Mouse (Mus musculus): ENCODE measurements around the gene Hdx. TPM values are rescaled to one million over a fixed set of nuclear protein-coding genes. Genes with fewer than 3 reads are reported as not detected.

Gene Hdx
- polyA plus RNA-seq (2014; fragmentation: Nextera tagmentation; extraction: Ambion mirVana) = 1.2 and 1.3 TPM in 2 replicates

- Histone ChIP-seq H3K36me3 (ENCODE audit: control insufficient read depth, insufficient read depth, low read length) (no peaks in the 10 kb centered on the region), H3K27me3 (ENCODE audit: control insufficient read depth, insufficient read depth, low read length) (no peaks in the 10 kb centered on the region), H3K4me3 (ENCODE audit: low read depth, low read length) (peak within 1 kb of the TSS; percentile 42), H3K9ac (replicated peaks; ENCODE audit: low read depth, low read length) (0 out of 2 replicates have a peak within 1 kb of the TSS, but pooled peaks have one; percentile 25), H3K4me2 (replicated peaks; ENCODE audit: low read depth, low read length) (peak within 1 kb of the TSS; percentile 47), H3K9me3 (ENCODE audit: control insufficient read depth, low read depth, low read length) (no peaks in the 10 kb centered on the region), H3K4me1 (ENCODE audit: control insufficient read depth, insufficient read depth, low read length) (no peaks in the 10 kb centered on the region), H3K27ac (ENCODE audit: low read length) (peak within 1 kb of the TSS; percentile 48; the same call in 1 of the 2 replicates)
- peak; percentile 84; the same call in 1 of the 2 replicates for ATAC-seq (ENCODE audit: insufficient number of reproducible peaks, insufficient read depth, low FRiP score, low read depth)
- WGBS = 20% methylated on average over 26 of the region's 26 CpGs
These were observed at the start of gene Hdx for GRCm38 (mm10) chrX:111696356-111697282. Gene Hdx, minus strand, starts transcription at chrX:111697079.

GRCm38 (mm10) chrX:111685665-111686064 lies 11.2 kb downstream of the Hdx start:
- 60% methylated on average over 3 of the region's 3 CpGs for WGBS
- H3K9ac ChIP-seq (replicated peaks; ENCODE audit: low read depth, low read length) = no peak overlapping the region
- H3K36me3 ChIP-seq (ENCODE audit: control insufficient read depth, insufficient read depth, low read length) = no peaks in the 10 kb centered on the region
- no peaks in the 10 kb centered on the region for H3K27me3 ChIP-seq (ENCODE audit: control insufficient read depth, insufficient read depth, low read length)
- no peaks in the 10 kb centered on the region for H3K9me3 ChIP-seq (ENCODE audit: control insufficient read depth, low read depth, low read length)
- no peak overlapping the region for H3K4me2 ChIP-seq (replicated peaks; ENCODE audit: low read depth, low read length)
- no peak overlapping the region for H3K27ac ChIP-seq (ENCODE audit: low read length)
- no peaks in the 10 kb centered on the region for H3K4me1 ChIP-seq (ENCODE audit: control insufficient read depth, insufficient read depth, low read length)
- no peak for ATAC-seq (ENCODE audit: insufficient number of reproducible peaks, insufficient read depth, low FRiP score, low read depth)
- no peak overlapping the region for H3K4me3 ChIP-seq (ENCODE audit: low read depth, low read length)

- no peak overlapping the region for H3K4me3 ChIP-seq (ENCODE audit: low read depth, low read length)
- H3K27ac ChIP-seq (ENCODE audit: low read length) = no peak overlapping the region
- no peaks in the 10 kb centered on the region for H3K27me3 ChIP-seq (ENCODE audit: control insufficient read depth, insufficient read depth, low read length)
- H3K9me3 ChIP-seq (ENCODE audit: control insufficient read depth, low read depth, low read length) = no peaks in the 10 kb centered on the region
- no peak overlapping the region for H3K4me2 ChIP-seq (replicated peaks; ENCODE audit: low read depth, low read length)
- no peaks in the 10 kb centered on the region for H3K36me3 ChIP-seq (ENCODE audit: control insufficient read depth, insufficient read depth, low read length)
- no peak for ATAC-seq (ENCODE audit: insufficient number of reproducible peaks, insufficient read depth, low FRiP score, low read depth)
- H3K4me1 ChIP-seq (ENCODE audit: control insufficient read depth, insufficient read depth, low read length) = no peaks in the 10 kb centered on the region
- no peak overlapping the region for H3K9ac ChIP-seq (replicated peaks; ENCODE audit: low read depth, low read length)
- 38% methylated on average over 3 of the region's 3 CpGs for WGBS
These were observed 25.2 kb downstream of the Hdx start for GRCm38 (mm10) chrX:111671685-111672084.

- no peaks in the 10 kb centered on the region for H3K27me3 ChIP-seq (ENCODE audit: control insufficient read depth, insufficient read depth, low read length)
- H3K4me2 ChIP-seq (replicated peaks; ENCODE audit: low read depth, low read length) = no peak overlapping the region
- no peaks in the 10 kb centered on the region for H3K9me3 ChIP-seq (ENCODE audit: control insufficient read depth, low read depth, low read length)
- 74% methylated on average over 5 of the region's 5 CpGs for WGBS
- H3K36me3 ChIP-seq (ENCODE audit: control insufficient read depth, insufficient read depth, low read length) = no peaks in the 10 kb centered on the region
- ATAC-seq (ENCODE audit: insufficient number of reproducible peaks, insufficient read depth, low FRiP score, low read depth) = no peak
- H3K4me3 ChIP-seq (ENCODE audit: low read depth, low read length) = no peak overlapping the region
- H3K27ac ChIP-seq (ENCODE audit: low read length) = no peak overlapping the region
- no peaks in the 10 kb centered on the region for H3K4me1 ChIP-seq (ENCODE audit: control insufficient read depth, insufficient read depth, low read length)
- H3K9ac ChIP-seq (replicated peaks; ENCODE audit: low read depth, low read length) = no peak overlapping the region
These were observed 36.5 kb downstream of the Hdx start for GRCm38 (mm10) chrX:111660381-111660780.

- ATAC-seq (ENCODE audit: insufficient number of reproducible peaks, insufficient read depth, low FRiP score, low read depth) = no peak
- H3K4me1 ChIP-seq (ENCODE audit: control insufficient read depth, insufficient read depth, low read length) = no peaks in the 10 kb centered on the region
- no peak overlapping the region for H3K4me2 ChIP-seq (replicated peaks; ENCODE audit: low read depth, low read length)
- WGBS = 94% methylated on average over 4 of the region's 4 CpGs
- H3K4me3 ChIP-seq (ENCODE audit: low read depth, low read length) = no peak overlapping the region
- H3K27me3 ChIP-seq (ENCODE audit: control insufficient read depth, insufficient read depth, low read length) = no peaks in the 10 kb centered on the region
- H3K27ac ChIP-seq (ENCODE audit: low read length) = no peak overlapping the region
- H3K9me3 ChIP-seq (ENCODE audit: control insufficient read depth, low read depth, low read length) = no peaks in the 10 kb centered on the region
- no peak overlapping the region for H3K9ac ChIP-seq (replicated peaks; ENCODE audit: low read depth, low read length)
- H3K36me3 ChIP-seq (ENCODE audit: control insufficient read depth, insufficient read depth, low read length) = no peaks in the 10 kb centered on the region
These were observed 38.2 kb downstream of the Hdx start for GRCm38 (mm10) chrX:111658671-111659070.

GRCm38 (mm10) chrX:111644945-111645344 lies 51.9 kb downstream of the Hdx start:
- Histone ChIP-seq H3K4me3 (ENCODE audit: low read depth, low read length) (no peak overlapping the region), H3K4me1 (ENCODE audit: control insufficient read depth, insufficient read depth, low read length) (no peaks in the 10 kb centered on the region), H3K36me3 (ENCODE audit: control insufficient read depth, insufficient read depth, low read length) (no peaks in the 10 kb centered on the region), H3K9ac (replicated peaks; ENCODE audit: low read depth, low read length) (no peak overlapping the region), H3K4me2 (replicated peaks; ENCODE audit: low read depth, low read length) (no peak overlapping the region), H3K27me3 (ENCODE audit: control insufficient read depth, insufficient read depth, low read length) (no peaks in the 10 kb centered on the region), H3K9me3 (ENCODE audit: control insufficient read depth, low read depth, low read length) (no peaks in the 10 kb centered on the region), H3K27ac (ENCODE audit: low read length) (no peak overlapping the region)
- 77% methylated on average over 4 of the region's 4 CpGs for WGBS
- no peak for ATAC-seq (ENCODE audit: insufficient number of reproducible peaks, insufficient read depth, low FRiP score, low read depth)

- 70% methylated on average over 5 of the region's 5 CpGs for WGBS
- ATAC-seq (ENCODE audit: insufficient number of reproducible peaks, insufficient read depth, low FRiP score, low read depth) = no peak
- no peaks in the 10 kb centered on the region for H3K36me3 ChIP-seq (ENCODE audit: control insufficient read depth, insufficient read depth, low read length)
These were observed 56.3 kb downstream of the Hdx start for GRCm38 (mm10) chrX:111640616-111641015.

GRCm38 (mm10) chrX:111597631-111598161 lies 99.2 kb downstream of the Hdx start:
- no peak overlapping the region for H3K9ac ChIP-seq (replicated peaks; ENCODE audit: low read depth, low read length)
- 85% methylated on average over 2 of the region's 2 CpGs for WGBS
- H3K4me2 ChIP-seq (replicated peaks; ENCODE audit: low read depth, low read length) = no peak overlapping the region
- ATAC-seq (ENCODE audit: insufficient number of reproducible peaks, insufficient read depth, low FRiP score, low read depth) = no peak
- H3K36me3 ChIP-seq (ENCODE audit: control insufficient read depth, insufficient read depth, low read length) = no peaks in the 10 kb centered on the region
- H3K9me3 ChIP-seq (ENCODE audit: control insufficient read depth, low read depth, low read length) = no peaks in the 10 kb centered on the region
- no peak overlapping the region for H3K4me3 ChIP-seq (ENCODE audit: low read depth, low read length)
- no peak overlapping the region for H3K27ac ChIP-seq (ENCODE audit: low read length)
- H3K4me1 ChIP-seq (ENCODE audit: control insufficient read depth, insufficient read depth, low read length) = no peaks in the 10 kb centered on the region
- H3K27me3 ChIP-seq (ENCODE audit: control insufficient read depth, insufficient read depth, low read length) = no peaks in the 10 kb centered on the region

More at GRCm38 (mm10) chrX:111640616-111641015, 56.3 kb downstream of the Hdx start:
- no peak overlapping the region for H3K9ac ChIP-seq (replicated peaks; ENCODE audit: low read depth, low read length)
- H3K27ac ChIP-seq (ENCODE audit: low read length) = no peak overlapping the region
- no peak overlapping the region for H3K4me2 ChIP-seq (replicated peaks; ENCODE audit: low read depth, low read length)
- H3K4me3 ChIP-seq (ENCODE audit: low read depth, low read length) = no peak overlapping the region
- no peaks in the 10 kb centered on the region for H3K9me3 ChIP-seq (ENCODE audit: control insufficient read depth, low read depth, low read length)
- no peaks in the 10 kb centered on the region for H3K4me1 ChIP-seq (ENCODE audit: control insufficient read depth, insufficient read depth, low read length)
- no peaks in the 10 kb centered on the region for H3K27me3 ChIP-seq (ENCODE audit: control insufficient read depth, insufficient read depth, low read length)
